In the genomic region with DNA sequence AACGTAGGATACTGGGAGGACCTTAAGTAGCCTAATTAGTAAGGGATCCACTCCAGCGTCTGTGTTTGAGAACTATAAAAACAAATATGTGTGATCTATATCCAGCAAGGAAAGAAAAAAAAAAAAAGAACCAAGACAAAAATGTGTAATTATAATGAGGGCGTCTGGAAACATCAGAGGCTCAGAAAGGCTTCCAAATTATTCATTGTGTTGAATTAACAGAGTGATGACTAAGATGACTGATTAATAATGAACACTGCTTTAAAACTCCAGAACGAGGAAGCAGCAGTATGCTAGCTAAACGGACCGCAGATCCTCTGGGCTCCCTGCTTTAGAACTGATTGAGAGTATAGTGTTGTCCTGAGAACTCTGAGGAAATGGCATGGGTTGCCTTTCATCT, we compare ENCODE assay signal across 21 mouse cellular contexts.
A peak's percentile ranks its signal among the peaks of the same experiment; 100 is the strongest.
DNase-seq lines count a peak whose midpoint lies in the region; ATAC-seq and TF ChIP-seq lines count a peak whose summit lies in the region.
"Had no signal": no experiment of that assay in that cellular context is flagged by ENCODE, and none has a peak within 500 bp of the region (broad histone marks: within the 10 kb centered on the region; RNA-seq: fewer than 3 reads in every experiment).

No protein-coding gene starts in this region.

- no peak for DNase-seq in forebrain, embryonic 10.5 days (ENCODE audit: extremely low spot score, low spot score)
- no peak for DNase-seq in forebrain, embryonic 11.5 days (ENCODE audit: low spot score)
- DNase-seq in stomach, postnatal 0 days (ENCODE audit: low spot score): no peak
- DNase-seq in midbrain, embryonic 10.5 days (ENCODE audit: low spot score): no peak
- DNase-seq in urinary bladder, postnatal 25 days (ENCODE audit: low spot score): no peak
- DNase-seq: adrenal gland, postnatal 10 days; cerebellum, adult 11-12 months; cerebellum, adult 8-10 months; cerebellum, postnatal 10 days; cerebellum, postnatal 36 days; embryo, embryonic 11 days; gastrocnemius, postnatal 25 days; kidney, adult 8-10 months had no signal

- peaks cover 55% of the 10 kb centered on the region for H3K4me1 ChIP-seq in forebrain, embryonic 10.5 days
- peaks cover 13% of the 10 kb centered on the region; the same call in 1 of the 2 replicates for H3K4me1 ChIP-seq in forebrain, embryonic 11.5 days (replicated peaks; ENCODE audit: control insufficient read depth, insufficient read depth, low read length)
- peaks cover 16% of the 10 kb centered on the region for H3K4me1 ChIP-seq in stomach, embryonic 16.5 days (ENCODE audit: control insufficient read depth, insufficient read depth, low read length)
- H3K4me1 ChIP-seq in stomach, postnatal 0 days (replicated peaks; ENCODE audit: control insufficient read depth, insufficient read depth): peaks cover 2% of the 10 kb centered on the region; the same call in 1 of the 2 replicates
- H3K4me1 ChIP-seq in embryonic facial prominence, embryonic 13.5 days: peaks cover 69% of the 10 kb centered on the region
- H3K4me1 ChIP-seq in forebrain, embryonic 16.5 days (replicated peaks; ENCODE audit: control insufficient read depth, insufficient read depth, low read length): peaks cover 53% of the 10 kb centered on the region
- H3K4me1 ChIP-seq in midbrain, embryonic 10.5 days: peaks cover 33% of the 10 kb centered on the region

- no peak overlapping the region for H3K4me3 ChIP-seq in forebrain, embryonic 10.5 days
- H3K4me3 ChIP-seq in forebrain, embryonic 11.5 days (ENCODE audit: low read depth, low read length): no peak overlapping the region
- no peak overlapping the region for H3K4me3 ChIP-seq in stomach, embryonic 16.5 days (replicated peaks; ENCODE audit: low read length)
- no peak overlapping the region for H3K4me3 ChIP-seq in stomach, postnatal 0 days (ENCODE audit: low read depth, low read length)
- H3K4me3 ChIP-seq in embryonic facial prominence, embryonic 13.5 days: no peak overlapping the region
- no peak overlapping the region for H3K4me3 ChIP-seq in forebrain, embryonic 16.5 days (replicated peaks; ENCODE audit: low read length)
- H3K4me3 ChIP-seq in midbrain, embryonic 10.5 days: no peak overlapping the region
- H3K4me3 ChIP-seq: hindbrain, embryonic 12.5 days; hindbrain, embryonic 15.5 days had no signal

- ATAC-seq in forebrain, embryonic 11.5 days (replicated peaks; ENCODE audit: low FRiP score): no peak
- no peak for ATAC-seq in stomach, embryonic 16.5 days (ENCODE audit: insufficient read depth, low FRiP score)
- ATAC-seq in stomach, postnatal 0 days (ENCODE audit: low FRiP score, low TSS enrichment): no peak
- no peak for ATAC-seq in embryonic facial prominence, embryonic 13.5 days (ENCODE audit: insufficient number of reproducible peaks, insufficient read depth, low FRiP score, low TSS enrichment, low read depth)
- ATAC-seq in forebrain, embryonic 16.5 days: no peak
- ATAC-seq: intestine, postnatal 0 days; Patski had no signal

- H3K27me3 ChIP-seq in forebrain, embryonic 10.5 days (ENCODE audit: poor library complexity, severe bottlenecking): no peaks in the 10 kb centered on the region
- no peaks in the 10 kb centered on the region for H3K27me3 ChIP-seq in forebrain, embryonic 11.5 days (ENCODE audit: control insufficient read depth, insufficient read depth, low read length)
- H3K27me3 ChIP-seq in stomach, embryonic 16.5 days (ENCODE audit: control insufficient read depth, insufficient read depth, low read length): no peaks in the 10 kb centered on the region
- H3K27me3 ChIP-seq in stomach, postnatal 0 days (ENCODE audit: control insufficient read depth, insufficient read depth, low read length): no peaks in the 10 kb centered on the region
- no peaks in the 10 kb centered on the region for H3K27me3 ChIP-seq in embryonic facial prominence, embryonic 13.5 days
- H3K27me3 ChIP-seq in forebrain, embryonic 16.5 days (replicated peaks; ENCODE audit: control insufficient read depth, insufficient read depth, low read length): no peaks in the 10 kb centered on the region
- no peaks in the 10 kb centered on the region for H3K27me3 ChIP-seq in midbrain, embryonic 10.5 days (ENCODE audit: low read depth, poor library complexity, severe bottlenecking)
- H3K27me3 ChIP-seq: hindbrain, embryonic 12.5 days; hindbrain, embryonic 15.5 days; Patski had no signal

- H3K27ac ChIP-seq in forebrain, embryonic 10.5 days: peak overlapping the region; percentile 54
- no peak overlapping the region for H3K27ac ChIP-seq in forebrain, embryonic 11.5 days (ENCODE audit: low read depth, low read length)
- 0 out of 2 replicates have a peak overlapping the region, but pooled peaks have one; percentile 17 for H3K27ac ChIP-seq in stomach, embryonic 16.5 days (ENCODE audit: low read length)
- no peak overlapping the region for H3K27ac ChIP-seq in stomach, postnatal 0 days (replicated peaks)
- H3K27ac ChIP-seq in embryonic facial prominence, embryonic 13.5 days: peak overlapping the region; percentile 44; the same call in 1 of the 2 replicates
- peak overlapping the region; percentile 24; the same call in 1 of the 2 replicates for H3K27ac ChIP-seq in forebrain, embryonic 16.5 days (ENCODE audit: low read length)
- H3K27ac ChIP-seq in midbrain, embryonic 10.5 days (replicated peaks): no peak overlapping the region
- H3K27ac ChIP-seq: hindbrain, embryonic 12.5 days; hindbrain, embryonic 15.5 days had no signal

- TF ChIP-seq EP300 in stomach, postnatal 0 days (optimal IDR thresholded peaks at IDR 0.05): no peak

- H3K9me3 ChIP-seq in forebrain, embryonic 10.5 days: no peaks in the 10 kb centered on the region
- H3K9me3 ChIP-seq in forebrain, embryonic 11.5 days (ENCODE audit: control insufficient read depth, low read length): no peaks in the 10 kb centered on the region
- H3K9me3 ChIP-seq in stomach, embryonic 16.5 days (replicated peaks; ENCODE audit: control insufficient read depth, low read length): no peaks in the 10 kb centered on the region
- no peaks in the 10 kb centered on the region for H3K9me3 ChIP-seq in stomach, postnatal 0 days (ENCODE audit: control insufficient read depth, low read length)
- H3K9me3 ChIP-seq in embryonic facial prominence, embryonic 13.5 days: no peaks in the 10 kb centered on the region
- no peaks in the 10 kb centered on the region for H3K9me3 ChIP-seq in forebrain, embryonic 16.5 days (ENCODE audit: control insufficient read depth, low read length)
- no peaks in the 10 kb centered on the region for H3K9me3 ChIP-seq in midbrain, embryonic 10.5 days (replicated peaks)
- H3K9me3 ChIP-seq: hindbrain, embryonic 12.5 days; hindbrain, embryonic 15.5 days had no signal

- no peak for TF ChIP-seq CTCF in stomach, postnatal 0 days (IDR thresholded peaks at IDR 0.05; ENCODE audit: low read depth)

- WGBS in forebrain, embryonic 10.5 days: 76% methylated on average over 6 of the region's 6 CpGs
- WGBS in forebrain, embryonic 11.5 days: 68% methylated on average over 6 of the region's 6 CpGs
- 57% methylated on average over 6 of the region's 6 CpGs for WGBS in stomach, embryonic 16.5 days
- WGBS in stomach, postnatal 0 days: 43% methylated on average over 6 of the region's 6 CpGs
- WGBS in embryonic facial prominence, embryonic 13.5 days: 48% methylated on average over 6 of the region's 6 CpGs
- WGBS in forebrain, embryonic 16.5 days: 28% methylated on average over 6 of the region's 6 CpGs
- WGBS in midbrain, embryonic 10.5 days: 83% methylated on average over 6 of the region's 6 CpGs

- H3K4me2 ChIP-seq in forebrain, embryonic 11.5 days (ENCODE audit: low read depth, low read length, severe bottlenecking): no peak overlapping the region
- H3K4me2 ChIP-seq in stomach, embryonic 16.5 days (ENCODE audit: low read depth, low read length): no peak overlapping the region
- no peak overlapping the region for H3K4me2 ChIP-seq in stomach, postnatal 0 days (replicated peaks; ENCODE audit: low read depth)
- H3K4me2 ChIP-seq in embryonic facial prominence, embryonic 13.5 days: no peak overlapping the region
- no peak overlapping the region for H3K4me2 ChIP-seq in forebrain, embryonic 16.5 days (ENCODE audit: low read length)
- H3K4me2 ChIP-seq: heart, embryonic 11.5 days; hindbrain, embryonic 12.5 days; hindbrain, embryonic 15.5 days had no signal

- no peaks in the 10 kb centered on the region for H3K36me3 ChIP-seq in forebrain, embryonic 10.5 days (replicated peaks)
- no peaks in the 10 kb centered on the region for H3K36me3 ChIP-seq in forebrain, embryonic 11.5 days (ENCODE audit: control insufficient read depth, insufficient read depth, low read length)
- no peaks in the 10 kb centered on the region for H3K36me3 ChIP-seq in stomach, embryonic 16.5 days (ENCODE audit: control insufficient read depth, insufficient read depth, low read length)
- no peaks in the 10 kb centered on the region for H3K36me3 ChIP-seq in stomach, postnatal 0 days (ENCODE audit: control insufficient read depth, insufficient read depth, low read length)
- H3K36me3 ChIP-seq in embryonic facial prominence, embryonic 13.5 days: no peaks in the 10 kb centered on the region
- no peaks in the 10 kb centered on the region for H3K36me3 ChIP-seq in forebrain, embryonic 16.5 days (ENCODE audit: control insufficient read depth, insufficient read depth)
- no peaks in the 10 kb centered on the region for H3K36me3 ChIP-seq in midbrain, embryonic 10.5 days
- H3K36me3 ChIP-seq: hindbrain, embryonic 12.5 days; hindbrain, embryonic 15.5 days had no signal

- H3K9ac ChIP-seq in forebrain, embryonic 11.5 days (ENCODE audit: low read length): no peak overlapping the region
- H3K9ac ChIP-seq in stomach, embryonic 16.5 days (ENCODE audit: low read length): no peak overlapping the region
- no peak overlapping the region for H3K9ac ChIP-seq in stomach, postnatal 0 days (ENCODE audit: low read length)
- no peak overlapping the region for H3K9ac ChIP-seq in embryonic facial prominence, embryonic 13.5 days
- no peak overlapping the region for H3K9ac ChIP-seq in forebrain, embryonic 16.5 days (replicated peaks; ENCODE audit: low read depth, low read length)
- H3K9ac ChIP-seq: hindbrain, embryonic 12.5 days; hindbrain, embryonic 15.5 days had no signal

Comparison
In these comparisons a context has a peak if more than half of its experiments do, and no peak if none do; other contexts are left out.
1. H3K27ac ChIP-seq: peak in forebrain, embryonic 10.5 days (single experiment), stomach, embryonic 16.5 days (single experiment), embryonic facial prominence, embryonic 13.5 days (single experiment) and forebrain, embryonic 16.5 days (single experiment); none in forebrain, embryonic 11.5 days (single experiment), stomach, postnatal 0 days (single experiment) and midbrain, embryonic 10.5 days (single experiment).